Mouse (Mus musculus): ENCODE measurements at regions not wholly inside any gene's neighbourhood (a gene's known extent, or its start where the extent isn't known, plus 50 kb on each side); places are given as distances from the start of the nearest gene placed in this dataset.

- no peak for DNase-seq
These were observed 61.5 kb upstream of the Egln3 start for GRCm38 (mm10) chr12:54264893-54265835.

- DNase-seq: no peak
These were observed 60.7 kb upstream of the Egln3 start for GRCm38 (mm10) chr12:54264418-54264733.

- no peak for DNase-seq
These were observed 60.2 kb upstream of the Egln3 start for GRCm38 (mm10) chr12:54263733-54264417.

GRCm38 (mm10) chr12:54262236-54263005 lies 58.8 kb upstream of the Egln3 start:
- no peak for DNase-seq

GRCm38 (mm10) chr12:54261426-54261825 lies 57.8 kb upstream of the Egln3 start:
- no peak for DNase-seq

GRCm38 (mm10) chr12:54260502-54260901 lies 56.8 kb upstream of the Egln3 start:
- DNase-seq: no peak

- DNase-seq: peak; percentile 13
These were observed 54.2 kb upstream of the Egln3 start for GRCm38 (mm10) chr12:54257776-54258433.

- no peak for DNase-seq
These were observed 53.0 kb upstream of the Egln3 start for GRCm38 (mm10) chr12:54256506-54257128.

All from cerebellum, adult 9-11 months (tissue).